Mouse (Mus musculus) 3134 (cell line): ENCODE results near the gene Mrps34.
A peak's percentile ranks its signal among the peaks of the same experiment; 100 is the strongest.
"Not testable (repeated sequence)": the region's sequence is repeated elsewhere in the genome, so short reads cannot be mapped to it uniquely, and the experiment has no call there.

Source experiments
- DNase-seq: peaks from one replicate; pipeline ENCODE4 v3.0.0-alpha.2; 2011; ENCODE audit warnings: low spot score; ENCODE audit not compliant: insufficient read length; ENCODE audit errors: extremely low read depth

Mrps34 gene

DNA sequence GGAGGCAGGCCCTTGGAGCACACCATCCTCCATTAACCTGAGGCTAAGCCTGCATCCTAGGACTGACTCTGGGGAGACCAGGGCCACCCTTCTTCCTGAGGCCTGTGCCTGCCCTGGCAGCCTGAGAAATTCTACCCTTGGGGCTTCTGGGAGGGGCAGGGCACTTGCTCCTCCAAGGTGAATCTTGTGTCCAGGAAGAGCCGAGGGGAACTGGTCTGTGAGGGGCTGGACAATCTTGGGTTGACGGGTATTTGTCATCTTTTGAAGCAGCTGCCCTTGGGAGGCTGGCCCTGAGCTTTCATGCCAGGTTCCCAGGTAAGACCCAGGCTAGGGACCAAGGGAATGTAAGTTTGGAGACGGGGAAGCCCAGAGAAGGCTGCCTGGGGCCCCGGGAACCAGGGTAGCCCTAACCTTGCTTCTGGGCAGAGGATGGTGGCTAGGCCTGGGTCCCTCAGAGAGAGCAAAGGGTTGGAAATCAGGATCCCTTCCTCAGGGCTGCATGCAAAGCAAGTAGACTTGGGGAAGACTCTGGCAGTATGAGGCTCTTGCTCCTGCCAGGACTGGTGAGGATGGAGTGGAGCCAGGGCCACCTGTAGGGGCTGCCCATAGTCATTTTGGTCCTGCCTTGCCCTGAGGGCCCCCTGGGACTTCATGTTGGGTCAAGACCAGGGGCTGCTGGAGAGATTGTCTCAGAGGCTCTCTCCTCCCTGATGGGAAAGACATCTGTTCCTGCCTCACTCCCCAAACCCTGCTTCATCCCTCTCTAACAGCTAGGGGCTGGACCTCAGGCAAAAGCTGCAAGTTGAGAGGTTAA is 3.3 kb downstream of the Mrps34 start:
- DNase-seq, result no peak

DNA sequence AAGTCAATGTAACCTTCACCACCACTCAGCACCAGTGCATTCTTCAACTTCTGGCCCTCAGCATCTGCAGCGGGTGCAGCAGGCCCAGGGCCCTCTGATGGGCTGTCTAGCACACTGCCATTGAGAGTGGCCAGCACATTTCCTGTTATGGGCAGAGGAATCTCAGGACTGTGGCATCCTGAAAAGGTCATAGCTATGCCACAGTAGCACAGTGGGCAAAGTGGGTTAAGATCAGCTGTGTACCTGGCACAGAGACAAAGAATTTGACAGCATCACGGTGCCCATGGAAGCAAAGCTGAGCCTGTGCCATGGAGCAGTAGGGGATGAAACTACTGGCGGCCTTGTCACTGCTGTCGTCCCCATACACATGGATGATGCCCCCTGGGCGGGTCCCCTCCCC is 4.2 kb downstream of the Mrps34 start:
- no peak for DNase-seq

GRCm38 (mm10) chr17:24900014-24900413 is 5.1 kb downstream of the Mrps34 start:
- DNase-seq, result no peak

DNA sequence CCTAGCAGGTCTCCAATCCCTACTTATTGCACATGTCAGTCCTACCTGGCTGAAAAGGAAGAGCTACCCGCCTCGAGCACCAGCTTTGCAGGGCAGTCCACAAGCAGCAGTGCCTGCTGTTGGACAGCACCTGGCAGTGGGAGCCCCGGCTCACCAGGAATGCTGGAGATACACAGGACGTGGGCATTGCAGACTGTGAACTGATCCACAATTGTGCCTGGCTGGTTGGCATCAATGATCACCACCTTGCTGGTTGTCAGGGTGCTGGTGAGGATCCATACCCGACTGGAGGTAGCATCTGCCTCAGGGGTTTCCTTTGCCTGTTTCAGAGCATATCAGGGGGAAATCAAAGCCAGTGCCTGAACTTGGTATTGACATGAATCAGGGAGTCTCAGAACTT is 7.2 kb downstream of the Mrps34 start:
- DNase-seq, result no peak

DNA sequence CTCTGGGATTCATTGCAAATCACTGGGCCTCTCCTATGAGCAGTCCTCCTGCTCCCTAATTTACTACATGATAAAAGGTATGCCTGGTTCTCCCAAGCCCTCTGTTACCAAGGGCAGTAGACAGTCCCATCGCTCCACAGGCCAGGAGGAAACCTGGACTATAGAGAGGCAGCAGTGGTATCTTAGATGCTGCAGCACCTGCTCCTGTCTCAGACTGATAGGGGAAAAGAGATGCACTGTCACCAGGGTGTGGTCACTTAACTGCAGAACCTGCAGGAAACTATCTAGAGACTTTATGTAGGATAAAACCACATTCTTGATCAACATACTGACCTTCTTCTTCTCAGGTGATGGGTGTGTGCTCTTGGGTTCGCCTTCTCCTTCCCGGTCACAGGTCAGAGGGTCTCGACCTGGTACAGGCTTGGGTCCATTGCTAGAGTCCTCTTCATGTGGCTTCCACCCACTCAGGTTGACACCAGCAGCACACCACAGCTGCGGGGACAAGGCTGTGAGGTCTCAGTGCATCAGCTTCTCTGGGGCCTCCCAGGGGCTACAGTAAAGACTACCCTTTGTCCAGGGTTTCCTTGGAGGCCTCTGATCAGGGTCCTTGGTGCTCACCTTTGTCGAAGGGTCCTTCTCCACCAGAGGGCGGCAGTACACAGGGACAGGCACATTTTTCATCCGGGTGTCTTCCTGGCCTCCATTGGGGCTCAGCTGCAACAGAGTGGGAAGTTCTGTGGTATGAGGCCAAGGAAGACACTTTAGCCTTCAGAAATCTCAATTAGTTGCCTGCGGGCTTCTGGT is 8.0 kb downstream of the Mrps34 start:
- DNase-seq, result no peak

DNA sequence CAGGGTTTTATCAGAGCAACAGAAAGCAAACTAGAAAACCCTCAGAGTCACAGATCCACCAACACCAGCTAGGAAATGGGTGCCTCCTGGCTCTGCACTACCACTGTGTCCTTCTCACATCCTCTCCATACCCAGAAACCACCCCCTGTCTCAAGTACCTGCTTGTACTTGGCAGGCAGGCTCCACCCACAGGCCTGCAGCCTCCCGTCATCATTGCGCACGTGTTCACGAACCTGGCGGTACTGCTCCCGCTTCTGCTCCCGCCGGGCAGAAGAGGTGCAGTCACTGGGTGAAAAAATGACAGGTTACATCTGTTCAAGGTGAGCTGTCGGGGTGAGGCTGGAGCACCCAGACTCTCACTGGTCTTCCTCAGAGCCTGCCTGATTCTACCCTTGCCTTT is 8.9 kb downstream of the Mrps34 start:
- DNase-seq, result no peak

DNA sequence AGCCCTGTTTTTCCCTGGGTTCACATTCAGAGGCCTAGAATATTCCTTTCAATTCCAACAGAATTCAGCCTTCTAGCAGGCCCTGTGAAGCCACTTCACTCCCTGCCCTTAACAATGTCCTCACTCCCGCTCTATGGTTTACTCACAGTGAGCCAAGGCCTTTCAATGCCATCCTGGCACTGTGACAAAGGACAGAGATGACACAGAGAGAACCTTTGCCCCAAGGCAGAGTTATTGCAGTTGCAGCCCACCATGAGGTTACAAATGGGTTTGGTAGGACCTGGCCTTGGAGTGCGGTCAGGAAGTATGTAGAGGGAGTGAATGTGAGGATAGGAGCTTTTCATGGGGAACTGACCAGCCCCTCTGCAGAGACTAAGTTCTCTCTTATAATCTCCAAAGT is 12.7 kb downstream of the Mrps34 start:
- no peak for DNase-seq

- no peak for DNase-seq
Measured at GRCm38 (mm10) chr17:24913984-24914383, 19.1 kb downstream of the Mrps34 start.

DNA sequence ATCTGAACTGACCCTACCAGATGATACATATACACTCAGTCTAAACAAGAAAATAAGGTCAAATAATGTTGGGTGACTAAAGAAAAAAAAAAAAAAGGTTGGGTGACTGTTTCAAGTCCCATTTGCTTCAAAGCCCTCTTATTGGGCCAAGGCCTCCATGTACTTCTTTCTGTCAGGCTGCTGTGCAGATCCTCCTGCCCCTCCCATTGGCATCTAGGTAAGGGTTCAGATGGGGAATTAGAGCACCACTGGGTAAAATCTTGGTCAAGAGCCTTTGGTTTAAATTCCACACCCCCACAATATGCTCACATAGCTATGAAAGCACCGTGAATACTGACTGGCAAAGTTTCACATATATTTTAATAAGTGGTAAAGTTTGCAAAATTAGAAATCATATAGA is 28.3 kb downstream of the Mrps34 start:
- no peak for DNase-seq

- DNase-seq, result peak; percentile 63
Measured at GRCm38 (mm10) chr17:24929506-24929905, 34.6 kb downstream of the Mrps34 start.

DNA sequence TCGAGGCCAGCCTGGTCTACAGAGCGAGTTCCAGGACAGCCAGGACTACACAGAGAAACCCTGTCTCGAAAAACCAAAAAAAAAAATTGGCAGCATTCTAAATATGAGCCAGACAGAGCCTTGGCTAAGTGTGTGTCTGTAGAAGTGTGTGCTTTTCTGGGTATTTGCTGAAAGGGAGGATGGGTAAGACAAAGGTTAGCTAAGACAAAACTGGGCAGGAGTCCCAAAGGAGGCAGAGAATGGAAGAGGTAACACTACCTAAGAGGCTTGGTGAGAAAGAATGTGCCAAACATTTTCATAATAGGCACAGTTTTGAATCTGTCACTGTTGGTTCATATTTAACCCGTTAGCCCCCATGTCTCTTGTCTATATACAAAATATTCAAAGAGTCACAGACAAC is 37.5 kb downstream of the Mrps34 start:
- no peak for DNase-seq

DNA sequence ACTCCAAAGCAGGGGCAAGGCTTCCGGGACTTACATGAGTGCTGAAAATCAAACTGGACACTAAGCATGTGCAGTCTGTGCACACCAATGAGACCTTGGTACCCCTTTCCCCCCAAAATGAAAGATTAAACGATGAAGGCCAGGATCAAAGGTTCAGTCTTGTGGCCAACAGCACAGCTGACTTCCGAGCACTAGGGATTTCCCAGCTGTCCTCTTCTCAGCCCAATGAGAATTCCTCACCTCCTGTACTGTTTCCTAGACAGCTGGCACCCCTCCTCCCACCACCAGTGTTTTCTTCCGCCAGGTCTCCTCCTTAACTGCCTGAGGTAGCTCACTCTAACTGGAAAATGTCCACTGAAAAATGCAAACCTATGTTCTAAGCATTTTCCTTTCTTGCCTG is 38.2 kb downstream of the Mrps34 start:
- no peak for DNase-seq

DNA sequence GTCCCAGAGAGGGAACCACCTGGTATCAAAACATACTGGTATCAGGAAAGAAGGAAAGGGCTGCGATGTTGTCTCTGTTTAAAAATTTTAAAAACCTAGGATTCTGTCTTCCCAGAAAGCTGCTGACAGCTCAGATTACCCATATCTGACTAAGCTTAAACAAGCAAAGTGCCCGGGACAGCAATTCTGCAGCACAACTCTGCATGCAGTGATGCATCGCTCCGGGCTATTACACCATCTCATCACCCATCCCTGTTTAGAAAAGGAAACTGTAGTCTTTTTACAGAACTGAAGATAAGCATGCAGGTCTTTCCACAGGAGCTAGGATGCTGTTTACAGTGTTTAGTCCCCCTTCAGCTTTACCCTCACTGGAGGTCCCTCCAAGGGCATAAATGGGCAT is 40.0 kb downstream of the Mrps34 start:
- no peak for DNase-seq

GRCm38 (mm10) chr17:24935666-24936065 is 40.8 kb downstream of the Mrps34 start:
- DNase-seq, result no peak

GRCm38 (mm10) chr17:24936259-24937237 is 41.6 kb downstream of the Mrps34 start, which contains the start of gene Mapk8ip3:
Gene Mapk8ip3 (minus strand): TSS chr17:24936977.
- DNase-seq, result peak; percentile 97

DNA sequence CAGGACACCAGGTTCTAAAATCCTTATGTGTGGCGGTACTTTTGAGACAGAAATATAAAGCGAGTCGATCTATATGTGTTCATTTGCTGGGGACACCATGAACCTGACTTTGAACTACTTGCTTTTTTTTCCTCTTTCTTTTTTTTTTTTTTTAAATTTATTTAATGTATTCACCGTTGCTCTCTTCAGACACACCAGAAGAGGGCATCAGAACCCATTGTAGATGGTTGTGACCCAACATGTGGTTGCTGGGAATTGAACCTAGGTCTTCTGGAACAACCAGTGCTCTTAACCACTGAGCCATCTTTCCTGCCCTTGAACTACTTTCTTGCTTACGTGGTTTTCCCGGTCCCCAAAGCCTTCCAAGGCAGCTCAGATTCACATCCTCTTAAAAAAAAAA is 42.4 kb downstream of the Mrps34 start:
- DNase-seq, result no peak

GRCm38 (mm10) chr17:24942453-24942852 is 47.5 kb downstream of the Mrps34 start:
- not testable (repeated sequence) for DNase-seq

DNA sequence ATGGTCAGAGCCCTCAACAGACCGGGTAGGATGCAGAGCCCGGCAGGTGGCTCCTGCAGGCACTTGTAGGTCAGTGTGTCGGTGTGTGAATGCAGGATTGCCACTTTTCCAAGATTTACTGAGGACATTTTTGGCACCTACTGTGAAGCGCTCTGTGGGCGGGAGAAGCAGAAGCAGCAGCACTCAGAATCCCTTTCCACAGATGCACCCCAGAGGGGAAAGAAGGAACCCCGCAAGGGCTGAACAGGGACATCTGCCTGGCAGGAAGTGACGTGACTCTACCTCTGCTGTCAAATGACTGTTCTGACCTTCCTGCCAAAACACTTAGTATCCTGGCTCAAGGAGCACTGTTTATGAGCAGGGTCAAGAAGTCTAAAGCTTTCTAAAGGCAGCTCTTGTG is 48.1 kb downstream of the Mrps34 start:
- DNase-seq, result no peak

DNA sequence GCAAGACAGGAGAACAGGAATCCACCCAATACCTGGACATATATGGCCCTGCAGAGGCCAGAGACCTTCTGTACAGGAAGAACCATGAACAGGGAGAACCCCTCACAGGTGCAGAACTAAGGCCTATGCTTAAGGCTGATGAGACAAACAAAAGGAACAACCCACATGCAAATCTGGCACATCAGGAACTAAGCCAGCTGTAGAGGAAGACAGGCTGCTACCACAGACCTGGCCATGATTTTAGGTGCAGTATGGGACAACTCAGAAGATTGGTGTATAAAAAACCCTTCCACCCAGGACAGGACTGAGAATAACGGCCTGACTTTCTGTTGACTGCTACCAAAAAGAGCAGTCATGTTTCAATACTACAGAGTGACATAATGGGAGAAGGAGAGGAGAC is 48.7 kb downstream of the Mrps34 start:
- not testable (repeated sequence) for DNase-seq
